Mouse (Mus musculus) neural tube, embryonic 11.5 days (tissue): ENCODE results near the gene Kat2b. TPM values are rescaled to one million over a fixed set of nuclear protein-coding genes. Genes with fewer than 3 reads are reported as not detected.

ENCODE experiments used
- ATAC-seq: fragments of 200-750 bp; cut with Nextera tagmentation; 2 replicates; pipeline ENCODE4 v1.8.0; 2017; ENCODE audit warnings: moderate number of reproducible peaks, mild to moderate bottlenecking, moderate TSS enrichment, moderate library complexity; ENCODE audit not compliant: insufficient read depth, low FRiP score, low TSS enrichment
- DNase-seq: peaks from one replicate; pipeline ENCODE4 v3.0.0-alpha.2; 2015; ENCODE audit warnings: low spot score
- H3K27ac ChIP-seq: fragments of 300-500 bp; sonication (generic); 2 replicates; pipeline ENCODE4 v1.5.1; 2014; ENCODE audit warnings: low read depth, mild to moderate bottlenecking, low read length
- H3K27me3 ChIP-seq: fragments of 300-500 bp; sonication (generic); 2 replicates; pipeline ENCODE4 v1.6.1; 2014; ENCODE audit warnings: mild to moderate bottlenecking, low read length, mixed read lengths; ENCODE audit not compliant: control insufficient read depth, insufficient read depth
- H3K36me3 ChIP-seq: fragments of 300-500 bp; sonication (generic); 2 replicates; pipeline ENCODE4 v1.6.1; 2014; ENCODE audit warnings: mild to moderate bottlenecking, low read length, moderate library complexity, mixed read lengths; ENCODE audit not compliant: control insufficient read depth, insufficient read depth
- H3K4me1 ChIP-seq: fragments of 300-500 bp; sonication (generic); 2 replicates; pipeline ENCODE4 v1.6.1; 2014; ENCODE audit warnings: low read length, mixed read lengths; ENCODE audit not compliant: control insufficient read depth, insufficient read depth
- H3K4me2 ChIP-seq: fragments of 300-500 bp; sonication (generic); 2 replicates; pipeline ENCODE4 v1.6.1; 2014; ENCODE audit warnings: low read depth, mild to moderate bottlenecking, moderate library complexity
- H3K4me3 ChIP-seq: fragments of 300-500 bp; sonication (generic); 2 replicates; pipeline ENCODE4 v1.5.1; 2014; ENCODE audit warnings: low read depth, low read length
- H3K9ac ChIP-seq: fragments of 300-500 bp; sonication (generic); 2 replicates; pipeline ENCODE4 v1.6.1; 2014; ENCODE audit warnings: mild to moderate bottlenecking, low read length
- H3K9me3 ChIP-seq: fragments of 300-500 bp; sonication (generic); 2 replicates; pipeline ENCODE4 v1.6.1; 2016; ENCODE audit warnings: low read length; ENCODE audit not compliant: control insufficient read depth
- WGBS: fragments of 180-500 bp; shearing (Covaris S2); extraction: QIAGEN DNeasy Blood & Tissue Kit; methylation state at CpG from one replicate; pipeline ENCODE4 v1.1.7; 2014; 5-methylcytosine and 5-hydroxymethylcytosine counted together
- polyA plus RNA-seq: library from polyadenylated mRNA; unstranded; fragments of >200 nt; fragmentation: Nextera tagmentation; extraction: Ambion mirVana; gene quantifications from 2 replicates; pipeline ENCODE4 v1.2.1, GENCODE M21; 2014

The Kat2b gene
- polyA plus RNA-seq, 1 experiment from 2014 or later, result 5.2 TPM

- no peak overlapping the region for H3K27ac ChIP-seq
- no peak overlapping the region for H3K4me3 ChIP-seq
- 87% methylated on average over 2 of the region's 2 CpGs for WGBS
- no peaks in the 10 kb centered on the region for H3K27me3 ChIP-seq
- DNase-seq, result no peak
- H3K4me2 ChIP-seq, result no peak overlapping the region
- H3K9me3 ChIP-seq, result no peaks in the 10 kb centered on the region
- no peaks in the 10 kb centered on the region for H3K4me1 ChIP-seq
- H3K9ac ChIP-seq, result no peak overlapping the region
- no peak for ATAC-seq
- H3K36me3 ChIP-seq, result no peaks in the 10 kb centered on the region
These were observed 10.5 kb downstream of the Kat2b start for GRCm38 (mm10) chr17:53577151-53577550.

GRCm38 (mm10) chr17:53577754-53578153 lies 11.1 kb downstream of the Kat2b start:
- no peak overlapping the region for H3K9ac ChIP-seq
- DNase-seq (no peak), ATAC-seq (no peak)
- WGBS, result 86% methylated on average over 5 of the region's 5 CpGs
- no peak overlapping the region for H3K4me3 ChIP-seq
- no peak overlapping the region for H3K27ac ChIP-seq
- H3K27me3 ChIP-seq, result no peaks in the 10 kb centered on the region
- H3K9me3 ChIP-seq, result no peaks in the 10 kb centered on the region
- H3K4me1 ChIP-seq, result no peaks in the 10 kb centered on the region
- H3K4me2 ChIP-seq, result no peak overlapping the region
- H3K36me3 ChIP-seq, result no peaks in the 10 kb centered on the region

- ATAC-seq, result no peak
- no peak overlapping the region for H3K9ac ChIP-seq
- no peaks in the 10 kb centered on the region for H3K4me1 ChIP-seq
- no peak overlapping the region for H3K4me2 ChIP-seq
- no peaks in the 10 kb centered on the region for H3K27me3 ChIP-seq
- no peaks in the 10 kb centered on the region for H3K9me3 ChIP-seq
- H3K27ac ChIP-seq, result no peak overlapping the region
- WGBS, result 75% methylated on average over 6 of the region's 6 CpGs
- DNase-seq, result no peak
- no peaks in the 10 kb centered on the region for H3K36me3 ChIP-seq
- H3K4me3 ChIP-seq, result no peak overlapping the region
These were observed 11.6 kb downstream of the Kat2b start for GRCm38 (mm10) chr17:53578249-53578648.

- 51% methylated on average over 8 of the region's 9 CpGs for WGBS
- no peak for DNase-seq
- H3K4me1 ChIP-seq, result no peaks in the 10 kb centered on the region
These were observed 12.1 kb downstream of the Kat2b start for GRCm38 (mm10) chr17:53578776-53579175.

GRCm38 (mm10) chr17:53579612-53580011 lies 13.0 kb downstream of the Kat2b start:
- no peaks in the 10 kb centered on the region for H3K9me3 ChIP-seq
- H3K4me1 ChIP-seq, result no peaks in the 10 kb centered on the region
- no peaks in the 10 kb centered on the region for H3K27me3 ChIP-seq
- no peak overlapping the region for H3K27ac ChIP-seq
- ATAC-seq (no peak), DNase-seq (no peak)
- H3K4me2 ChIP-seq, result no peak overlapping the region
- no peak overlapping the region for H3K4me3 ChIP-seq
- no peaks in the 10 kb centered on the region for H3K36me3 ChIP-seq
- no peak overlapping the region for H3K9ac ChIP-seq
- 69% methylated on average over 4 of the region's 4 CpGs for WGBS

More at GRCm38 (mm10) chr17:53578776-53579175, 12.1 kb downstream of the Kat2b start:
- Histone ChIP-seq H3K27ac (no peak overlapping the region), H3K4me2 (no peak overlapping the region), H3K27me3 (no peaks in the 10 kb centered on the region), H3K9me3 (no peaks in the 10 kb centered on the region), H3K9ac (no peak overlapping the region), H3K36me3 (no peaks in the 10 kb centered on the region), H3K4me3 (no peak overlapping the region)
- no peak for ATAC-seq

- Histone ChIP-seq H3K36me3 (no peaks in the 10 kb centered on the region), H3K4me2 (no peak overlapping the region), H3K9me3 (no peaks in the 10 kb centered on the region), H3K4me1 (no peaks in the 10 kb centered on the region), H3K4me3 (no peak overlapping the region), H3K27me3 (no peaks in the 10 kb centered on the region), H3K9ac (no peak overlapping the region), H3K27ac (no peak overlapping the region)
- 80% methylated on average over 3 of the region's 3 CpGs for WGBS
- DNase-seq (no peak), ATAC-seq (no peak)
These were observed 13.6 kb downstream of the Kat2b start for GRCm38 (mm10) chr17:53580237-53580636.

- no peak overlapping the region for H3K4me3 ChIP-seq
- no peaks in the 10 kb centered on the region for H3K9me3 ChIP-seq
- H3K27me3 ChIP-seq, result no peaks in the 10 kb centered on the region
- no peaks in the 10 kb centered on the region for H3K36me3 ChIP-seq
- no peak overlapping the region for H3K4me2 ChIP-seq
- no peak overlapping the region for H3K27ac ChIP-seq
- DNase-seq (no peak), ATAC-seq (no peak)
- H3K4me1 ChIP-seq, result no peaks in the 10 kb centered on the region
- 67% methylated on average over 4 of the region's 4 CpGs for WGBS
- no peak overlapping the region for H3K9ac ChIP-seq
These were observed 15.4 kb downstream of the Kat2b start for GRCm38 (mm10) chr17:53582026-53582585.

- DNase-seq, result no peak
- Histone ChIP-seq H3K9me3 (no peaks in the 10 kb centered on the region), H3K4me2 (no peak overlapping the region), H3K27me3 (no peaks in the 10 kb centered on the region), H3K4me3 (no peak overlapping the region), H3K36me3 (no peaks in the 10 kb centered on the region), H3K9ac (no peak overlapping the region), H3K27ac (no peak overlapping the region), H3K4me1 (no peaks in the 10 kb centered on the region)
- no peak for ATAC-seq
- 89% methylated on average over 7 of the region's 7 CpGs for WGBS
These were observed 16.1 kb downstream of the Kat2b start for GRCm38 (mm10) chr17:53582805-53583204.

- no peak overlapping the region for H3K4me2 ChIP-seq
- DNase-seq, result no peak
These were observed 17.4 kb downstream of the Kat2b start for GRCm38 (mm10) chr17:53583846-53584579.

More at GRCm38 (mm10) chr17:53583846-53584579, 17.4 kb downstream of the Kat2b start:
- Histone ChIP-seq H3K36me3 (no peaks in the 10 kb centered on the region), H3K4me1 (no peaks in the 10 kb centered on the region), H3K27me3 (no peaks in the 10 kb centered on the region), H3K9ac (no peak overlapping the region), H3K27ac (no peak overlapping the region), H3K4me3 (no peak overlapping the region), H3K9me3 (no peaks in the 10 kb centered on the region)
- 92% methylated on average over 11 of the region's 11 CpGs for WGBS
- ATAC-seq, result no peak
